Mouse (Mus musculus) ES-E14 (cell line): ENCODE data around the gene Mad1l1. TPM values are rescaled to one million over a fixed set of nuclear protein-coding genes. Genes with fewer than 3 reads are reported as not detected.
"Not testable (repeated sequence)": the region's sequence is repeated elsewhere in the genome, so short reads cannot be mapped to it uniquely, and the experiment has no call there.

Experiments
- DNase-seq: peaks from one replicate; pipeline ENCODE4 v3.0.0-alpha.2; 2013; ENCODE audit warnings: low read depth, low spot score
- H3K27ac ChIP-seq: 2 replicates; pipeline ENCODE4 v1.5.1; 2012; ENCODE audit warnings: low read depth, mild to moderate bottlenecking, low read length, moderate library complexity, mixed read lengths; ENCODE audit not compliant: poor library complexity, insufficient read depth, severe bottlenecking
- H3K36me3 ChIP-seq: 2 replicates; pipeline ENCODE4 v1.6.1; 2012; ENCODE audit warnings: mild to moderate bottlenecking, low read length, moderate library complexity, mixed read lengths; ENCODE audit not compliant: control insufficient read depth, poor library complexity, insufficient read depth, severe bottlenecking
- H3K4me1 ChIP-seq, 2 experiments: fragments of 150-350 bp in 1 of 2; sonication (generic) in 1 of 2; 2 replicates each; pipeline ENCODE4 v1.6.1; 2012; ENCODE audit warnings: low read length in 2 of 2, mild to moderate bottlenecking in 1 of 2, mixed read lengths in 1 of 2; ENCODE audit not compliant: control insufficient read depth in 2 of 2, insufficient read depth in 2 of 2, poor library complexity in 1 of 2
- H3K4me3 ChIP-seq, 2 experiments: fragments of 150-350 bp in 1 of 2; sonication (generic) in 1 of 2; 2 replicates each; pipeline ENCODE4 v1.5.1; 2012; ENCODE audit warnings: low read length in 2 of 2, low read depth in 1 of 2, mild to moderate bottlenecking in 1 of 2, mixed read lengths in 1 of 2; ENCODE audit not compliant: insufficient read depth in 1 of 2, poor library complexity in 1 of 2, severe bottlenecking in 1 of 2
- H3K9ac ChIP-seq: 2 replicates; pipeline ENCODE4 v1.6.1; 2012; ENCODE audit warnings: low read depth, mild to moderate bottlenecking, low read length, mixed read lengths; ENCODE audit not compliant: poor library complexity, insufficient read depth, severe bottlenecking
- H3K9me3 ChIP-seq: fragments of 150-350 bp; sonication (generic); 2 replicates; pipeline ENCODE4 v1.6.1; 2012; ENCODE audit warnings: low read depth, mild to moderate bottlenecking, low read length; ENCODE audit not compliant: control insufficient read depth, insufficient read depth
- CHD2 ChIP-seq: IDR thresholded peaks from 2 replicates; pipeline ENCODE4 v1.6.1; 2014; ENCODE audit warnings: mild to moderate bottlenecking, low read depth, low read length, inconsistent platforms
- HCFC1 ChIP-seq: IDR thresholded peaks from 2 replicates; pipeline ENCODE4 v1.6.1; 2012; ENCODE audit warnings: low read length, inconsistent platforms, borderline replicate concordance; ENCODE audit not compliant: insufficient read depth
- MAFK ChIP-seq: IDR thresholded peaks from 2 replicates; pipeline ENCODE4 v1.6.1; 2014; ENCODE audit warnings: mild to moderate bottlenecking, low read depth, low read length, inconsistent platforms; ENCODE audit not compliant: insufficient read depth
- ZC3H11A ChIP-seq: IDR thresholded peaks from 2 replicates; pipeline ENCODE4 v1.6.1; 2012; ENCODE audit warnings: low read depth, mild to moderate bottlenecking, inconsistent platforms, low read length, borderline replicate concordance
- ZNF384 ChIP-seq: IDR thresholded peaks from 2 replicates; pipeline ENCODE4 v1.6.1; 2012; ENCODE audit warnings: low read depth, low read length, inconsistent platforms
- in situ Hi-C, 2 experiments: fragments of 600-800 bp; cut with MboI; formaldehyde crosslinking; loops; one replicate each; pipeline ENCODE4 v1.15.1; 2025; ENCODE audit warnings: low sequenced_read_pairs in 2 of 2, inconsistent platforms in 1 of 2; ENCODE audit not compliant: unreplicated experiment in 2 of 2
- total RNA-seq: library from RNA; depleted of rRNA; stranded (reverse); fragments of 300-350 nt; gene quantifications from 2 replicates; pipeline ENCODE4 v1.2.3, GENCODE M21; 2012; rRNA removed

Mad1l1 gene
- total RNA-seq: 47.2 and 47.3 TPM in 2 replicates

DNA sequence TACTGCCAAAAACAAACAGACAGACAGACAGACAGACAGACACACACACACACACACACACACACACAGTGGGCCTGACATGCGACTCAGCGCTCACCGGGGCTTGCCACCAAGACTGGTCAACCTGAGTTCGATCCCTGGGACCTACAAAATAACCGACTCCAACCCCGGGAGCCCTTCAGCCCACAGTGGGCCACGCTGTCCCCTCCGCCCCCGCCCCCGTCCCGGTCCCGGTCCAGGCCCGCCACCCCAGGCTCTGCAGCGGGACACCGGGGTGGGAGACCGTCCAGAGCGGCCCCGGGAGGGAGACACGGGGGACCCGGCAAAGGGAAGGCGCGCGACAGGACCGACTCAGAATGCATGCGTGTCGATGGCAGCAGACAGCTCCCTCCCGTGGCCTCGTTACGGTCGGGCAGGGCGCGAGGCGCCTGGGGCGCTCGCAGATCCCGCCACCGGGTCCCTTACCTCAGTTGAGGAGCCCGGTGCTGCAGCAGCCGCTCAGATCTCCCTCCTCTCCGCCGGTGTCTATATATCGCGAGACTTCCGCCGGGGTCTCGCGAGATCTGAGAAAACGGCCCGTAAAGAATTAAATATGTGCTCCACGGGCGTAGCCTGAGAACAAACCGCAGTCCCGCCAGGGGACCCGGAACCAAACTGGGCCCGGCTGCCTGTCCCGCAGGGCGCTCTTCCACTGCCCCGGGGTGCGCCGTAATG, at the start of gene Mad1l1, which contains the start of gene Nudt1:
Mad1l1 (minus strand) TSS at position 511 of the 714 bp plus-strand sequence.
Nudt1 (plus strand) TSS at position 615 of the 714 bp plus-strand sequence.
- TF ChIP-seq CHD2: peak; percentile 100
- no peak for TF ChIP-seq ZC3H11A
- peak; percentile 62; the same call in 1 of the 2 replicates for TF ChIP-seq HCFC1
- TF ChIP-seq ZNF384: no peak
- no peak for TF ChIP-seq MAFK
- no peaks in the 10 kb centered on the region for H3K9me3 ChIP-seq
- H3K9ac ChIP-seq: peak within 1 kb of the TSS; percentile 97
- in situ Hi-C loops: no loop called here
- H3K36me3 ChIP-seq: no peaks in the 10 kb centered on the region
- H3K4me1 ChIP-seq: peaks cover 2 to 4% of the 10 kb centered on the region in 2 experiments; a peak in 2 of 4 replicates
- peak; percentile 98 for DNase-seq
- peak within 1 kb of the TSS; percentile 71 to 95 for H3K4me3 ChIP-seq
- H3K27ac ChIP-seq: no peak within 1 kb of the TSS

DNA sequence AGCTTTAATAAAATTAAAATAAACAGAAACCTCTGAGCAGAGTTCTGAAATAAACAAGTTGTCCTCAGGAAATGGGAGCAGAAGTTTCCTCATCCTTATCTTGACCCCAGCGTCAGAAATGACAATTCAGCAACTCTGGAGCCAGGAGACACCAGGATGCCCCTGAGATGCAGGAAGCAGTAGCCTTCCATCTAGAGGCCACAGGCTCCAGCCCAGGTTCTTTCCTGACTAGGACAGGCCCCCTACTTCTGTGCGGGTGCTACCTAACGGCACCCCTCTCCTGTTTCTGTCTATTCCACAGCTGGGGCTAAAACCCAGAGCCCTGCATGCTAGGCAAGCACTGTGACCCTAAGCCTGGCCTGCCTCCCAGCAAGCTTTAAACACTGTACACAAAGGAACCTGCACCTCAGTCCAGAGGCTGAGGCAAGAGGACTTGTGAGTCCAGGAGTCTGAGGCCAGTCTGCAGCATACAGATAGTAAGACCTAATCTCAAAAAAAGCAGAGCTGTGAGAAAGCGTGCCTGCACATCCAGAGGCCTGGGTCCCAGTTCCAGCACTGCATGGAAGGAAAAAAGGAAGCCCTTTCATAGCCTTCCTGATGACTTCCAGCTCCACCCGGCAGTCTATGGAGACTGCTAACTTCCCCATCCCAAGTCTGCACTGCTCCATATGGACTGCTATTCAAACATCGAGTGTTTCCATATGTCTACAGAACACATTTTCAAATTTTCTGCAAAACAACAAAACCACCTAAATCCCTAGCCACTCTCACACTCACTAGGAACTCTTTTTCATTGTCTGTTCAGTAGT, 49.3 kb upstream of the Mad1l1 start:
- Histone ChIP-seq H3K9ac (no peak overlapping the region), H3K4me1 (peaks cover 3 to 10% of the 10 kb centered on the region in 2 experiments; a peak in 2 of 4 replicates), H3K36me3 (no peaks in the 10 kb centered on the region), H3K27ac (no peak overlapping the region), H3K4me3 (no peak overlapping the region), H3K9me3 (no peaks in the 10 kb centered on the region)
- in situ Hi-C loops: no loop called here
- TF ChIP-seq HCFC1: no peak
- TF ChIP-seq CHD2: no peak
- TF ChIP-seq ZC3H11A: no peak
- no peak for TF ChIP-seq MAFK
- no peak for TF ChIP-seq ZNF384
- DNase-seq: no peak

DNA sequence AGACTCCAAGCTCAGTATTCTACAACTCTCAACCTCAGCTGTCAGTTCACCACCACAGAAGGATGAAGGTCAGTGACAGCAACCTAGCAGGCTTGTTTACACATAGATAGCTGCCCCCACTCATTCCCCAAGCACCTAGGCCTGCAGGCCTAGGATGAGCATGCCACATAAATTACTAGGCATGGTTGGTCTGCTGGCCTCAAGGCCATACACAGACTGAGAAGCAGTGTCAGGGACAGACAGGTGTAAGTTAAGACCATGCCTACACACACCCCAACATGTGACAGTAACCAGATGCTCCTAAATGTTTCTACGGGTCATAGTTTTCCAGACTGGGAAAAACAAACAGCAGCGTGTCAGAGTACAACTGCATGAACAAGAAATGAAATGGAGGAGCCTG, 48.1 kb upstream of the Mad1l1 start:
- TF ChIP-seq ZNF384: no peak
- no peak for TF ChIP-seq HCFC1
- TF ChIP-seq MAFK: no peak
- TF ChIP-seq ZC3H11A: no peak
- no peak for TF ChIP-seq CHD2
- in situ Hi-C loops: no loop called here
- Histone ChIP-seq H3K9ac (no peak overlapping the region), H3K27ac (no peak overlapping the region), H3K36me3 (no peaks in the 10 kb centered on the region), H3K4me3 (no peak overlapping the region), H3K4me1 (peaks cover 3 to 14% of the 10 kb centered on the region in 2 experiments; a peak in 2 of 4 replicates), H3K9me3 (no peaks in the 10 kb centered on the region)
- DNase-seq: no peak

DNA sequence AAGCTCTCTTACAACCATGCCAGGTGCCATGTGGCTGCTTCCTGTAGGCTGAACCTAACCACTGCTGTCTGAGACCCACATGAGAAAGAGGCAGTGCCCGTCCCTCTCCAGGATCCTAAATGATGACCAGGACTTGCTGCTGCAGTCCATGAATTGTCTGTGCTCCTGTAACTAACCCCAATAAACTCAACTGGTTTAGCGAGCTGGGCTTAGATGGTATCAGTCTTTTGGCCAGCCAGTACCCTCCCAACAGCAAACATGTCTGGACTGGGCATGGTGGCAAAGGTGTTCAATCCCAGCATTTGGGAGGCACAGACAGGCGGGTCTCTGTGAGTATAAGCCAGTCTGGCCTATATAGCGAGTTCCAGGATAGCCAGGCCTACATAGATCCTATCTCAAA, 47.6 kb upstream of the Mad1l1 start:
- Histone ChIP-seq H3K27ac (no peak overlapping the region), H3K4me1 (peaks cover 3 to 14% of the 10 kb centered on the region in 2 experiments; a peak in 2 of 4 replicates), H3K9me3 (no peaks in the 10 kb centered on the region), H3K9ac (no peak overlapping the region), H3K4me3 (no peak overlapping the region), H3K36me3 (no peaks in the 10 kb centered on the region)
- no peak for DNase-seq
- in situ Hi-C loops: no loop called here
- no peak for TF ChIP-seq HCFC1
- TF ChIP-seq ZNF384: no peak
- no peak for TF ChIP-seq CHD2
- no peak for TF ChIP-seq ZC3H11A
- TF ChIP-seq MAFK: no peak

DNA sequence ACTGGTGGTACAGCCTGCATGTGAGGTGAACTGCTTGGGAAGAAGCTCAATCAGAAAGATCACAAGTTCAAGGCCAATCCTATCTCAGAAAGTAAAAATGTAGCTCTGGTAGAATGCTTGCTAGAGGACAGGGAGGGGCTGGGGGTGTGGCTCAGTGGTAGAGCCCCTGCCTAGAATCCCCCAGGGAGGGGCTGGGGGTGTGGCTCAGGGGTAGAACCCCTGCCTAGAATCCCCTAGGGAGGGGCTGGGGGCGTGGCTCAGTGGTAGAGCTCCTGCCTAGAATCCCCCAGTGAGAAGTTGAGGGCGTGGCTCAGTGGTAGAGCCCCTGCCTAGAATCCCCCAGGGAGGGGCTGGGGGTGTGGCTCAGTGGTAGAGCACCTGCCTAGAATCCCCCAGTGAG, 46.8 kb upstream of the Mad1l1 start:
- H3K36me3 ChIP-seq, in situ Hi-C loops: not testable (repeated sequence)
- peaks cover 3 to 14% of the 10 kb centered on the region in 2 experiments; a peak in 2 of 4 replicates for H3K4me1 ChIP-seq

More for the DNA sequence above, 46.8 kb upstream of the Mad1l1 start:
- not testable (repeated sequence) for H3K27ac ChIP-seq, DNase-seq, H3K9me3 ChIP-seq, H3K4me3 ChIP-seq, H3K9ac ChIP-seq
